Mouse (Mus musculus): Measurements from ENCODE around the gene Sar1b. TPM values are rescaled to one million over a fixed set of nuclear protein-coding genes. Genes with fewer than 3 reads are reported as not detected.
A peak's percentile ranks its signal among the peaks of the same experiment; 100 is the strongest.

Sar1b gene
- total and polyA plus RNA-seq, 2 experiments from 2014 or later, result 118 to 235 TPM

DNA sequence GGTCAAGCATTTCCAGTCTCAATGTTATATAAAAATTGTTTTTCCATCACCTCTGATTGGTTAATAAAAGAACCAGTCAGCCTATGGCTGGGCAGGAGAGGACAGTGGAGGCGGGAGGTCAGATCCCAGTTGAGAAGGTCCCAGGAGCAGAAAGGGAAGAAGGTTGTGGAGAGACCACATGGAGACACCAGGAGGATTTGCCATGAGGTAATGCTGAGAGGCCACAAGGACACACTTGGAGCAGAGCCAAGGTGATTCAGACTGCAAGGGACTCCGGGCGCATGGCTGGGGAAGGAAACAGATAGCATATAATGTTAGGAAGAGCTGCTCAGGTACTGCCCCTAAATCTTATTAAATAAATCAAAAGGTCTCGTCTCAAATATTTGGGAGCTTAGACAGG lies 32.8 kb downstream of the Sar1b start:
- DNase-seq (ENCODE audit: low spot score), result peak; percentile 30
- no peak for TF ChIP-seq CTCF (IDR thresholded peaks at IDR 0.05; ENCODE audit: low read depth)
- H3K27ac ChIP-seq, result no peak overlapping the region
- H3K36me3 ChIP-seq (ENCODE audit: insufficient read depth, low read length), result peaks cover 10% of the 10 kb centered on the region; the same call in 1 of the 2 replicates
- no peaks in the 10 kb centered on the region for H3K4me1 ChIP-seq (ENCODE audit: insufficient read depth, low read length)
- H3K27me3 ChIP-seq (ENCODE audit: insufficient read depth, low read length), result no peaks in the 10 kb centered on the region
- no peak overlapping the region for H3K4me3 ChIP-seq (ENCODE audit: low read length)
- WGBS, result 76% methylated on average over 4 of the region's 4 CpGs
- no peak for ATAC-seq
- H3K4me2 ChIP-seq (ENCODE audit: low read depth, low read length), result no peak overlapping the region
- H3K9ac ChIP-seq (replicated peaks; ENCODE audit: low read length), result no peak overlapping the region
- H3K9me3 ChIP-seq (ENCODE audit: low read length), result no peaks in the 10 kb centered on the region

GRCm38 (mm10) chr11:51800634-51801325 lies 37.3 kb downstream of the Sar1b start:
- no peak overlapping the region for H3K9ac ChIP-seq (replicated peaks; ENCODE audit: low read length)
- DNase-seq (ENCODE audit: low spot score) (no peak), ATAC-seq (no peak)
- no peak overlapping the region for H3K4me3 ChIP-seq (ENCODE audit: low read length)
- H3K4me2 ChIP-seq (ENCODE audit: low read depth, low read length), result no peak overlapping the region
- H3K9me3 ChIP-seq (ENCODE audit: low read length), result no peaks in the 10 kb centered on the region
- no peaks in the 10 kb centered on the region for H3K27me3 ChIP-seq (ENCODE audit: insufficient read depth, low read length)
- 47% methylated on average over 7 of the region's 8 CpGs for WGBS
- H3K27ac ChIP-seq, result no peak overlapping the region
- no peak for TF ChIP-seq CTCF (IDR thresholded peaks at IDR 0.05; ENCODE audit: low read depth)
- H3K4me1 ChIP-seq (ENCODE audit: insufficient read depth, low read length), result no peaks in the 10 kb centered on the region
- H3K36me3 ChIP-seq (ENCODE audit: insufficient read depth, low read length), result no peaks in the 10 kb centered on the region

GRCm38 (mm10) chr11:51805221-51805981 lies 41.9 kb downstream of the Sar1b start:
- Histone ChIP-seq H3K27me3 (ENCODE audit: insufficient read depth, low read length) (no peaks in the 10 kb centered on the region), H3K36me3 (ENCODE audit: insufficient read depth, low read length) (no peaks in the 10 kb centered on the region), H3K9me3 (ENCODE audit: low read length) (no peaks in the 10 kb centered on the region), H3K9ac (replicated peaks; ENCODE audit: low read length) (peak overlapping the region; percentile 21; the same call in 1 of the 2 replicates), H3K4me1 (ENCODE audit: insufficient read depth, low read length) (no peaks in the 10 kb centered on the region), H3K4me2 (ENCODE audit: low read depth, low read length) (peak overlapping the region; percentile 82), H3K27ac (peak overlapping the region; percentile 67), H3K4me3 (ENCODE audit: low read length) (peak overlapping the region; percentile 42)
- TF ChIP-seq CTCF (IDR thresholded peaks at IDR 0.05; ENCODE audit: low read depth), result no peak
- DNase-seq (ENCODE audit: low spot score), result peak; percentile 89
- 19% methylated on average over 17 of the region's 17 CpGs for WGBS
- peak; percentile 83 for ATAC-seq

- DNase-seq (ENCODE audit: low spot score) (no peak), ATAC-seq (no peak)
- TF ChIP-seq CTCF (IDR thresholded peaks at IDR 0.05; ENCODE audit: low read depth), result no peak
- WGBS, result 59% methylated on average over 13 of the region's 13 CpGs
- Histone ChIP-seq H3K9me3 (ENCODE audit: low read length) (no peaks in the 10 kb centered on the region), H3K27ac (no peak overlapping the region), H3K4me2 (ENCODE audit: low read depth, low read length) (no peak overlapping the region), H3K27me3 (ENCODE audit: insufficient read depth, low read length) (no peaks in the 10 kb centered on the region), H3K9ac (replicated peaks; ENCODE audit: low read length) (no peak overlapping the region), H3K4me3 (ENCODE audit: low read length) (no peak overlapping the region), H3K4me1 (ENCODE audit: insufficient read depth, low read length) (no peaks in the 10 kb centered on the region), H3K36me3 (ENCODE audit: insufficient read depth, low read length) (no peaks in the 10 kb centered on the region)
These were observed 43.8 kb downstream of the Sar1b start for GRCm38 (mm10) chr11:51807108-51807879.

DNA sequence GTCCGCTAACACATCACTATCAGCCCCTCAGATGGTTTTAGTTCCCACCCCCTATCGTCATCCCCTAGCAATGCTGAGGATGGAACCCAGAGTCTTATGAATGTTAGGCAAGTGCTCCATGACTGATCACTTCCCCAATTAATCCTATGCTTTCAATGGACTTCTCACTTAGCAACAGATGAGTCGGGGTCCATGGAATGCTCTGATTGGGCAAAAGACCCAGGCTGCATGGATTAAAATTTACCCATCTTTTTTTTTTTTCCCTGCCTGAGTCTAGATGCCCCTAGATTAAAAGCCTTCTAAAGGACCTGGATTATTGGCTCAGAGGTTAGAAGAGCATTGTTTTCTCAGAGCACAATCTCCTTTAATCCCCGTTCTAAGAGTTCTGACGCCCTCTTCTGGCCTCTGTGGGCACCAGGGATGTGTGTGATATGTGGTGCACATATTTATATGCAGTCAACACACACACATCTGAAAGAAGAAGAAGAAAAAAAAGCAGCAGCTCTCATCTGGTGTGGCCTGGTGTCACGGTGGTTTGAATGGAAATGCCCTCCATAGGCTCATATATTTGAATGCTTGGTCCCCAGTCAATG lies 46.2 kb downstream of the Sar1b start:
- Histone ChIP-seq H3K36me3 (ENCODE audit: insufficient read depth, low read length) (no peaks in the 10 kb centered on the region), H3K9me3 (ENCODE audit: low read length) (no peaks in the 10 kb centered on the region), H3K4me3 (ENCODE audit: low read length) (no peak overlapping the region), H3K27me3 (ENCODE audit: insufficient read depth, low read length) (no peaks in the 10 kb centered on the region), H3K27ac (no peak overlapping the region), H3K4me1 (ENCODE audit: insufficient read depth, low read length) (no peaks in the 10 kb centered on the region), H3K9ac (replicated peaks; ENCODE audit: low read length) (no peak overlapping the region), H3K4me2 (ENCODE audit: low read depth, low read length) (no peak overlapping the region)
- DNase-seq (ENCODE audit: low spot score) (peak; percentile 77), ATAC-seq (peak; percentile 54; the same call in 1 of the 2 replicates)
- 64% methylated on average over 6 of the region's 6 CpGs for WGBS
- peak; percentile 26 for TF ChIP-seq CTCF (IDR thresholded peaks at IDR 0.05; ENCODE audit: low read depth)

DNA sequence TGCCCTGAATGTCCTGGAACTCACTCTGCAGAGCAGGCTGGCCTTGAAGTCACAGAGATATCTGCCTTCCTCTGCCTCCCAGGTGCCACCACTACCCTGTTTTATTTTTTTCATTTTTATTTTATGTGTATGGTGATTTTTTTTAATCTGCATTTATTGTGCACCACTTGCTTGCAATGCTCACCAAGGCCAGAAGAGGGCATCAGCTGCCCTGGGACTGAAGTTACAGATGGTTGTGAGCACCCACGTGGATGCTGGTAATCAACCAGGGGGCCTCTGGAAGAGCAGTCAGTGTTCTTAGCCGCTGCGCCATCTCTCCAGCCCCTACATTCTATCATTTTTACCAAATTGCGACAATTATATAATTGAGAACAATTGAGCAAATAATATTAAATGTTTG lies 47.7 kb downstream of the Sar1b start:
- H3K36me3 ChIP-seq (ENCODE audit: insufficient read depth, low read length), result peaks cover 5% of the 10 kb centered on the region; the same call in 1 of the 2 replicates
- ATAC-seq, result no peak

More for the DNA sequence above, 47.7 kb downstream of the Sar1b start:
- H3K9me3 ChIP-seq (ENCODE audit: low read length), result no peaks in the 10 kb centered on the region
- DNase-seq (ENCODE audit: low spot score), result no peak
- no peak overlapping the region for H3K9ac ChIP-seq (replicated peaks; ENCODE audit: low read length)
- WGBS, result 84% methylated on average over 4 of the region's 4 CpGs
- H3K4me2 ChIP-seq (ENCODE audit: low read depth, low read length), result no peak overlapping the region
- H3K27ac ChIP-seq, result no peak overlapping the region
- no peaks in the 10 kb centered on the region for H3K27me3 ChIP-seq (ENCODE audit: insufficient read depth, low read length)
- TF ChIP-seq CTCF (IDR thresholded peaks at IDR 0.05; ENCODE audit: low read depth), result peak; percentile 38
- H3K4me3 ChIP-seq (ENCODE audit: low read length), result no peak overlapping the region
- no peaks in the 10 kb centered on the region for H3K4me1 ChIP-seq (ENCODE audit: insufficient read depth, low read length)

Measured in hindbrain, postnatal 0 days (tissue).